Mouse (Mus musculus): ENCODE results near the gene Nol7.

DNA sequence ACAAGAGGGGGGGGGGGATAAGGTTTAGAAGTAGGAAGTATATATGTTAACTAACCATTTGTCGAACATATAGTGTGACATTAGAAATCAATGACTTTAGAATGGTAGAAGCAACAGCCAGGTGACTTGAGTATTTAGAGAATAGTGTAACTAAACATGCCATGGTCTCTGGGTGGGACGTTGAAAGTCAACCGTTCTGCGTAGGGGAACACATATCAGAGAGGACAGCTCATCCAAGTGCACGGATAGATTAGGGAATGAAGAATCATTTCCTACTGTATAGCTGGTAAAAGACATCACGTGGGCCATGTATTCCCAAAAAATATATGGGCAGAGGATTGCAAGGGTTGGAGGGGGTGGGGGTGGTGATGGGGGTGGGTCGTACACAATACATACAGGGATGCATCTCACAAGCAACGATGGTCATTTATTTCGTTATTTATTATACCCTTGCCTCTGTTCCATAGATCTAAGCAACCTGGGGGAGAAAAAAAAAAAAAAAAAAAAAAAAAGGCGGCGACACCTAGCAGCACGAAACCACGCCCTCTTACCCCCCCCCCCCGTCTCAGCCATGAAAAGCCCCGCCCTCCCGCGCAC is 392 bp upstream of the Nol7 start:
- no peak for TF ChIP-seq MAFK (IDR thresholded peaks at IDR 0.05; ENCODE audit: insufficient read depth, low read depth, low read length)
- TF ChIP-seq ZNF384 (IDR thresholded peaks at IDR 0.05; ENCODE audit: low read depth, low read length) = peak; percentile 93
- TF ChIP-seq ZC3H11A (IDR thresholded peaks at IDR 0.05; ENCODE audit: borderline replicate concordance, low read depth, low read length) = no peak
- no peak for TF ChIP-seq HCFC1 (IDR thresholded peaks at IDR 0.05; ENCODE audit: borderline replicate concordance, insufficient read depth, low read length)
- no peak for TF ChIP-seq CHD2 (IDR thresholded peaks at IDR 0.05; ENCODE audit: low read depth, low read length)
